Mouse (Mus musculus) ES-Bruce4 (cell line): Measurements from ENCODE around the gene Olfml3. TPM values are rescaled to one million over a fixed set of nuclear protein-coding genes. Genes with fewer than 3 reads are reported as not detected.
A peak's percentile ranks its signal among the peaks of the same experiment; 100 is the strongest.

Experiments
- H3K27ac ChIP-seq: 2 replicates; pipeline ENCODE4 v1.5.1; 2012; ENCODE audit warnings: low read length, inconsistent platforms; ENCODE audit not compliant: insufficient read depth
- H3K27me3 ChIP-seq: 2 replicates; pipeline ENCODE4 v1.6.1; 2012; ENCODE audit warnings: mild to moderate bottlenecking, low read length, inconsistent platforms; ENCODE audit not compliant: control insufficient read depth, poor library complexity, insufficient read depth, severe bottlenecking
- H3K36me3 ChIP-seq: 2 replicates; pipeline ENCODE4 v1.6.1; 2012; ENCODE audit warnings: inconsistent platforms, mild to moderate bottlenecking, low read length, moderate library complexity; ENCODE audit not compliant: control insufficient read depth, poor library complexity, insufficient read depth, severe bottlenecking
- H3K4me1 ChIP-seq: one replicate; pipeline ENCODE4 v1.8.1; 2011; ENCODE audit warnings: low read length; ENCODE audit not compliant: control insufficient read depth, insufficient read depth
- H3K4me3 ChIP-seq: 2 replicates; pipeline ENCODE4 v1.5.1; 2011; ENCODE audit warnings: low read depth, mild to moderate bottlenecking, low read length
- H3K9ac ChIP-seq: 2 replicates; pipeline ENCODE4 v1.6.1; 2012; ENCODE audit warnings: low read depth, mild to moderate bottlenecking, inconsistent platforms; ENCODE audit not compliant: poor library complexity, severe bottlenecking
- H3K9me3 ChIP-seq: replicated peaks from 2 replicates; pipeline ENCODE4 v1.6.1; 2012; ENCODE audit warnings: mild to moderate bottlenecking, low read length, inconsistent platforms; ENCODE audit not compliant: control insufficient read depth, poor library complexity, insufficient read depth, severe bottlenecking
- CTCF ChIP-seq: IDR thresholded peaks from one replicate; pipeline ENCODE4 v1.8.1; 2011; ENCODE audit warnings: low read depth, low read length
- EP300 ChIP-seq: IDR thresholded peaks from 2 replicates; pipeline ENCODE4 v1.6.1; 2011; ENCODE audit warnings: low read depth, low read length; ENCODE audit not compliant: insufficient read depth
- POLR2A ChIP-seq: IDR thresholded peaks from one replicate; pipeline ENCODE4 v1.8.1; 2011; ENCODE audit warnings: low read length; ENCODE audit not compliant: insufficient read depth
- polyA plus RNA-seq: library from polyadenylated mRNA; stranded (reverse); fragments of >200 nt; gene quantifications from 2 replicates; pipeline ENCODE4 v1.2.4, GENCODE M21; 2011; ENCODE audit warnings: low read depth; ENCODE audit not compliant: missing spikeins, insufficient read depth, insufficient read length

Olfml3 gene
- polyA plus RNA-seq, 1 experiment, result 0.87 TPM

- Histone ChIP-seq H3K27ac (no peak overlapping the region), H3K9me3 (no peaks in the 10 kb centered on the region), H3K9ac (no peak overlapping the region), H3K27me3 (no peaks in the 10 kb centered on the region), H3K4me1 (no peaks in the 10 kb centered on the region), H3K36me3 (no peaks in the 10 kb centered on the region), H3K4me3 (no peak overlapping the region)
- no peak for TF ChIP-seq EP300
- TF ChIP-seq CTCF, result no peak
- TF ChIP-seq POLR2A, result no peak
Measured at GRCm38 (mm10) chr3:103729850-103730249, 8.0 kb downstream of the Olfml3 start.

GRCm38 (mm10) chr3:103727813-103728326 is 9.9 kb downstream of the Olfml3 start:
- Histone ChIP-seq H3K27me3 (no peaks in the 10 kb centered on the region), H3K9me3 (no peaks in the 10 kb centered on the region), H3K36me3 (no peaks in the 10 kb centered on the region), H3K4me3 (no peak overlapping the region), H3K27ac (no peak overlapping the region), H3K9ac (no peak overlapping the region), H3K4me1 (no peaks in the 10 kb centered on the region)
- TF ChIP-seq POLR2A (no peak), EP300 (no peak), CTCF (no peak)

GRCm38 (mm10) chr3:103726642-103727041 is 11.2 kb downstream of the Olfml3 start:
- Histone ChIP-seq H3K36me3 (no peaks in the 10 kb centered on the region), H3K27ac (no peak overlapping the region), H3K9me3 (no peaks in the 10 kb centered on the region), H3K4me3 (no peak overlapping the region), H3K27me3 (no peaks in the 10 kb centered on the region), H3K4me1 (no peaks in the 10 kb centered on the region), H3K9ac (no peak overlapping the region)
- TF ChIP-seq EP300 (no peak), POLR2A (no peak), CTCF (no peak)

GRCm38 (mm10) chr3:103724137-103724536 is 13.7 kb downstream of the Olfml3 start:
- H3K27ac ChIP-seq, result no peak overlapping the region
- no peaks in the 10 kb centered on the region for H3K9me3 ChIP-seq
- H3K9ac ChIP-seq, result no peak overlapping the region
- no peak overlapping the region for H3K4me3 ChIP-seq
- TF ChIP-seq EP300 (no peak), POLR2A (no peak), CTCF (peak; percentile 7)
- no peaks in the 10 kb centered on the region for H3K4me1 ChIP-seq
- no peaks in the 10 kb centered on the region for H3K27me3 ChIP-seq
- H3K36me3 ChIP-seq, result no peaks in the 10 kb centered on the region

GRCm38 (mm10) chr3:103718728-103719127 is 19.1 kb downstream of the Olfml3 start:
- no peak overlapping the region for H3K4me3 ChIP-seq
- H3K9ac ChIP-seq, result no peak overlapping the region
- H3K36me3 ChIP-seq, result no peaks in the 10 kb centered on the region
- H3K4me1 ChIP-seq, result no peaks in the 10 kb centered on the region
- TF ChIP-seq POLR2A (no peak), EP300 (no peak), CTCF (no peak)
- no peak overlapping the region for H3K27ac ChIP-seq
- no peaks in the 10 kb centered on the region for H3K27me3 ChIP-seq
- H3K9me3 ChIP-seq, result no peaks in the 10 kb centered on the region

- Histone ChIP-seq H3K4me1 (no peaks in the 10 kb centered on the region), H3K9me3 (no peaks in the 10 kb centered on the region), H3K36me3 (no peaks in the 10 kb centered on the region), H3K27ac (no peak overlapping the region), H3K4me3 (no peak overlapping the region), H3K9ac (no peak overlapping the region), H3K27me3 (no peaks in the 10 kb centered on the region)
- TF ChIP-seq POLR2A (no peak), EP300 (no peak), CTCF (no peak)
Measured at GRCm38 (mm10) chr3:103716774-103717760, 20.7 kb downstream of the Olfml3 start.
